ENCODE assay signal across 8 mouse cellular contexts in the genomic region with DNA sequence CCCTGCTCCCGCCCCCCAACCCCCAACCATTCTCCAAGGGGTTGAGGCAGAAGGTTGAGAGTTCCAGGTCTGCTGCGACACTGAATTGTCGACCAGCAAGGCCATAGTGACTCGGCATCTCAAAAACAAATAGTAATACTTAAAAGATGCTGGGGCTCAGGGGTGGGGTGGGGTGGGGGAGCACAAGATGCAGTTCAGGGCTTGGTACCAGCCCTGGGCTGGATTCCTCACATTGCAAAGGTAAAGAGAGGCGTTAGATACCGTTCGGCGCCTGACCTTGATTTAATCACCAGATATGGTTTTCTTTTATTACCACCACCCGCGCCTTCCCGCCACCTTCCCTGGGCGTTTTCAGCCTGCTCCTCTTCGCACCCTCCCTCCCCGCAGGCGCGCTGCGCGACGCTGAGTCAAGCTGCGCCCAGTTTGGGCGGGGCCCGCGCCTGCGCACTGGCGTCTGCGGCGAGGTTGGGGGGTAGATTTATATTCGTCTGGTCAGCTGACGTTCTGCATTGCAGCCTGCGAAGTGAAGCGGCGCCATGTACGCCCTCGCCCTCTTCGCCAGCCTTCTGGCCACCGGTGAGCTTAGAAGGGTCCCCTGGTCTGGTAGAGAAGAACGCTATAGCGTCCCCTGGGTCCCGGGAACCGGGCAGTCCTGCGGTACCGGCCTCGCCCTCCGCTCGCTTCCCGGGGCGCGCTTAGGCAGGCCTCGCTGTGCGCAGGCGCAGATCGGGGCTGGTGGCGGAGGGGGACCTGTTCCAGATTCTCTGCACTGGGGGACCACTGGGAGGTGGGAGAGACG. TPM values are rescaled to one million over a fixed set of nuclear protein-coding genes. Genes with fewer than 3 reads are reported as not detected.
A peak's percentile ranks its signal among the peaks of the same experiment; 100 is the strongest.
DNase-seq lines count a peak whose midpoint lies in the region; ATAC-seq lines count a peak whose summit lies in the region.

A gene (plus strand): TSS at position 421 of the 799 bp plus-strand sequence.

- DNase-seq in T-cell, adult 2 months (ENCODE audit: low spot score) = peak; percentile 92
- DNase-seq in cerebellum, postnatal 36 days = peak; percentile 94 to 97
- peak; percentile 94 for DNase-seq in gastrocnemius, adult 18-20 months (ENCODE audit: low spot score)
- DNase-seq in left cerebral cortex, adult 18-20 months (ENCODE audit: low spot score in 2 of 2) = peak; percentile 93 to 95
- peak; percentile 95 for DNase-seq in right cerebral cortex, adult 18-20 months
- DNase-seq in urinary bladder, postnatal 10 days (ENCODE audit: low spot score) = peak; percentile 85

- peaks cover 41% of the 10 kb centered on the region for H3K4me1 ChIP-seq in hindbrain, embryonic 16.5 days (ENCODE audit: control insufficient read depth, insufficient read depth, low read depth, low read length)

- H3K4me3 ChIP-seq in hindbrain, embryonic 16.5 days (ENCODE audit: low read length) = peak within 1 kb of the TSS; percentile 88
- H3K4me3 ChIP-seq in macrophage (ENCODE audit: inconsistent target) = peak within 1 kb of the TSS; percentile 93

- peak within 1 kb of the TSS; percentile 93 for H3K9ac ChIP-seq in hindbrain, embryonic 16.5 days (ENCODE audit: low read depth, low read length)

- H3K4me2 ChIP-seq in hindbrain, embryonic 16.5 days (ENCODE audit: low read length) = peak within 1 kb of the TSS; percentile 68

- WGBS in hindbrain, embryonic 16.5 days = 3% methylated on average over 54 of the region's 54 CpGs
- whole genome bisulfite sequencing in macrophage (ENCODE audit: missing documents) = 3% methylated on average over 48 of the region's 54 CpGs

- ATAC-seq in hindbrain, embryonic 16.5 days = peak; percentile 91

- peaks cover 90% of the 10 kb centered on the region for H3K79me2 ChIP-seq in macrophage (ENCODE audit: inconsistent target)

- no peaks in the 10 kb centered on the region for H3K36me3 ChIP-seq in hindbrain, embryonic 16.5 days (ENCODE audit: control insufficient read depth, insufficient read depth, low read length)
- H3K36me3 ChIP-seq in macrophage (ENCODE audit: inconsistent target) = no peaks in the 10 kb centered on the region

- peak within 1 kb of the TSS; percentile 96 for H3K27ac ChIP-seq in hindbrain, embryonic 16.5 days (ENCODE audit: low read depth, low read length)
- H3K27ac ChIP-seq in macrophage = peak within 1 kb of the TSS; percentile 100

- H3K27me3 ChIP-seq in hindbrain, embryonic 16.5 days (replicated peaks; ENCODE audit: control insufficient read depth, insufficient read depth, low read length) = no peaks in the 10 kb centered on the region

- H3K9me3 ChIP-seq in hindbrain, embryonic 16.5 days (ENCODE audit: control insufficient read depth, low read length) = no peaks in the 10 kb centered on the region

RNA-seq across cellular contexts. Expression of the gene that starts here (rescaled TPM):
- 100 to 1,000 TPM; 764 to 769 TPM for total RNA-seq in gastrocnemius, adult 18-20 months (2021)
- 218 and 239 TPM in 2 replicates for polyA plus RNA-seq in hindbrain, embryonic 16.5 days (2015; fragmentation: Nextera tagmentation; extraction: Ambion mirVana)
- 1,000 to 10,000 TPM; 1,592 to 1,629 TPM for total RNA-seq in left cerebral cortex, adult 18-20 months (2021)
- 1,000 to 10,000 TPM in 22 of 26 experiments, 100 to 1,000 TPM in 4; 715 to 4,323 (median 2,388) TPM for total RNA-seq in macrophage (2018; cell fraction: chromatin; rRNA removed)
- over 10,000 TPM in 25 of 26 experiments, 1,000 to 10,000 TPM in 1; 9,835 to 25,455 (median 13,887) TPM for total RNA-seq in macrophage (2018; cell fraction: cytosol; rRNA removed)
- total RNA-seq in macrophage (2018; cell fraction: nucleus; rRNA removed) = over 10,000 TPM in 25 of 26 experiments, 1,000 to 10,000 TPM in 1; 4,026 to 20,879 (median 17,761) TPM
- 12,209 to 20,921 TPM (median 16,354 TPM) in 3 replicates for polyA plus RNA-seq in macrophage (2018)

Comparison
In these comparisons a context has a peak if more than half of its experiments do, and no peak if none do; other contexts are left out.
1. Peak in every context shown above with its lines: DNase-seq, ATAC-seq, H3K4me3 ChIP-seq and H3K27ac ChIP-seq.
2. RNA of the gene that starts here (polyA plus RNA-seq): 12,209 to 20,921 TPM in macrophage; 218 to 239 TPM in hindbrain, embryonic 16.5 days; every median in the first group is over 10 times any median in the second.